Mouse (Mus musculus): ENCODE data around the gene Pigz. TPM values are rescaled to one million over a fixed set of nuclear protein-coding genes. Genes with fewer than 3 reads are reported as not detected.

The Pigz gene
- polyA plus RNA-seq, 1 experiment from 2014 or later: 1.4 TPM

DNA sequence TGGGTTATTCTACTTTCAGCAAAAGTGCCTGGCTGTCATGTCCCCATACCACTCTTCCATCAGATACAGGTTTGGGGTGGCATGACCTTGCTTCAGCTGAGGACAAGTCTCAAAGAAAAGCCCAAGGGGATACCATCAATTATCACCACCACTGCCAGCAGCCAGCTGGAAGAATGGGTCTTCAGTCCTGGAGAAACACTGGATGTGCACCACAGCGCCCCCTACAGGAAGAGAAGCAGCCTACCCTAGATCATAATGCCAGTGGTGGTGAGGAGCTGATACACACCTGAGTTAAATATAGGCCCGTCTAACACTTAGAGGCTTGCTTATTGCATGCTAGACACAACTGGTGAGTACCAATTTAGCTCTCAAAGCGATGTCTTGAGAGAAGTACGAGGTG is 28.3 kb upstream of the Pigz start:
- 80% methylated on average over 4 of the region's 4 CpGs for WGBS
- DNase-seq (ENCODE audit: low spot score): no peak
- no peak for ATAC-seq (ENCODE audit: insufficient read depth, low FRiP score, low TSS enrichment)

DNA sequence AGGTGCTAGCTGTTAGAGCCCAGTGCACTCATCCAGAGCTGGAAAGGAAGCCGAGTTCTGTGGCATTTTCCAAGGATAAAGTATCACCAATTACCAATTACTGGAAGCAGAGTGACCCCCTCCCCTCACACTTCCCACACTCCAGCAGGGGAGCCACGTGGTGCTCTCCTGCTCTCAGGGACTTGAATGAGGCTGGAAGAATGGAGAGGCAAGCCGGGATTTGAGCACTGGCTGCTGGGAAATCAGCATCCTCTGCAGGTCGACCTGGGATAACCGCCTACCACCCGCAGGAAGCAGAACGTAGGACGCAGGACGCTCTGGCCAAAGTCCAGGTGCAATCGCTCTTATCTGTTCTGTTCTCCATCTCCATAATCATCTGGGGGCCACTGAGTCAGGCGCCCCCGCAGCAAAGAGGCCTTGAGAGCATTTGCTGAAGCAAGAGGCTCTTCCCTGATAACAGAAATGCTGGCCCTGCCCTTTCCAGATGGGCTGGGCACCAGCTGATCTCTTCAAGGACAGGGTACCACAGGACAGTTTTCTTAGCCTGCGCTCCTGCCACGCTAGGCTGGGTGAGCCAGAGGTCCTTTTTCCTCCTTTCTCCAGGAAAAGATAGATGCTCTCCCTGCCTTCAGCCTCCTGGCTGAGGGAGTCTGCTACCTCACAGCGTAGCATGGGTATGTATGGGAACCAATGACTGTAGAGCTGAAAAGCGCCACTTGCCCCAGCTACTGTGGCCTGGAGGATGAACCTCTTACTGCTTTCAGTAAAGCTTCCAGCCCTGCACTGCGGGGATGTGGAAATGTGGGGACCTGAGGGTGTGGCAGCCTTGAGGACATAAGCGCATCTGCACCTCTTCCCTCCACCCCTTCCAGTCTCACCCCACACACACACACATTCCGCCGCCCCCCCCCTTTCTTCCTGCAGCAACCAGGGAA is 27.5 kb upstream of the Pigz start:
- Histone ChIP-seq H3K27ac (ENCODE audit: low read depth, low read length) (no peak overlapping the region), H3K4me2 (ENCODE audit: low read depth) (peak overlapping the region; percentile 28; the same call in 1 of the 2 replicates), H3K4me1 (ENCODE audit: control insufficient read depth, insufficient read depth, low read length) (no peaks in the 10 kb centered on the region), H3K27me3 (ENCODE audit: control insufficient read depth, insufficient read depth, low read length) (no peaks in the 10 kb centered on the region), H3K9ac (ENCODE audit: low read length) (no peak overlapping the region; the same call in 1 of the 2 replicates), H3K36me3 (ENCODE audit: control insufficient read depth, insufficient read depth, low read length) (no peaks in the 10 kb centered on the region), H3K9me3 (ENCODE audit: control insufficient read depth, low read length) (no peaks in the 10 kb centered on the region), H3K4me3 (ENCODE audit: low read depth, low read length) (no peak overlapping the region)
- 45% methylated on average over 20 of the region's 20 CpGs for WGBS
- DNase-seq (ENCODE audit: low spot score) (no peak), ATAC-seq (ENCODE audit: insufficient read depth, low FRiP score, low TSS enrichment) (no peak)

More for the DNA sequence above, 28.3 kb upstream of the Pigz start:
- H3K36me3 ChIP-seq (ENCODE audit: control insufficient read depth, insufficient read depth, low read length): no peaks in the 10 kb centered on the region
- H3K27me3 ChIP-seq (ENCODE audit: control insufficient read depth, insufficient read depth, low read length): no peaks in the 10 kb centered on the region
- H3K4me1 ChIP-seq (ENCODE audit: control insufficient read depth, insufficient read depth, low read length): no peaks in the 10 kb centered on the region
- H3K4me3 ChIP-seq (ENCODE audit: low read depth, low read length): no peak overlapping the region
- no peak overlapping the region for H3K27ac ChIP-seq (ENCODE audit: low read depth, low read length)
- H3K9ac ChIP-seq (ENCODE audit: low read length): no peak overlapping the region
- H3K4me2 ChIP-seq (ENCODE audit: low read depth): no peak overlapping the region
- no peaks in the 10 kb centered on the region for H3K9me3 ChIP-seq (ENCODE audit: control insufficient read depth, low read length)

DNA sequence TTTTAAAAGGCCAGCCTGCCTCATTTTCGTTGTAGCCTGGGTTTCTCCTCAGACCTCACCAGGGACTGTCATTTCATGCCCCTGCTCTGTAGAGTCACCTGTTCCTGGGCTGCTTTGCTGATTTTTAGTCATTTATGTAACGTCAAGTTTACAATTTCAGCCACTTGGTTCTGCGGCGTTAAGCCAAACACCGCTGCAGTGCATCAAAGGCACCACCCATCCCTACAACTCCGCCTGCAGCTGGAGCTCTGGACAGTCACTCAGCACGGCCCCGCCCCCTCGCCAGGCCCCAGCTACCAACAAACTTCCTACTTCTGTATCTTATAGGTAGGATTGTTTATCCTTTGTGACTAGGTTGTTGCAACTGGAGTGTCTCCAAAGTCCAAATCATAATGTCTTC is 26.8 kb upstream of the Pigz start:
- DNase-seq (ENCODE audit: low spot score) (no peak), ATAC-seq (ENCODE audit: insufficient read depth, low FRiP score, low TSS enrichment) (no peak)
- peak overlapping the region; percentile 32; the same call in 1 of the 2 replicates for H3K9ac ChIP-seq (ENCODE audit: low read length)
- no peak overlapping the region for H3K27ac ChIP-seq (ENCODE audit: low read depth, low read length)
- peak overlapping the region; percentile 28 for H3K4me2 ChIP-seq (ENCODE audit: low read depth)
- H3K4me3 ChIP-seq (ENCODE audit: low read depth, low read length): no peak overlapping the region
- H3K27me3 ChIP-seq (ENCODE audit: control insufficient read depth, insufficient read depth, low read length): no peaks in the 10 kb centered on the region
- H3K4me1 ChIP-seq (ENCODE audit: control insufficient read depth, insufficient read depth, low read length): no peaks in the 10 kb centered on the region
- no peaks in the 10 kb centered on the region for H3K9me3 ChIP-seq (ENCODE audit: control insufficient read depth, low read length)
- H3K36me3 ChIP-seq (ENCODE audit: control insufficient read depth, insufficient read depth, low read length): no peaks in the 10 kb centered on the region
- 12% methylated on average over 9 of the region's 9 CpGs for WGBS

DNA sequence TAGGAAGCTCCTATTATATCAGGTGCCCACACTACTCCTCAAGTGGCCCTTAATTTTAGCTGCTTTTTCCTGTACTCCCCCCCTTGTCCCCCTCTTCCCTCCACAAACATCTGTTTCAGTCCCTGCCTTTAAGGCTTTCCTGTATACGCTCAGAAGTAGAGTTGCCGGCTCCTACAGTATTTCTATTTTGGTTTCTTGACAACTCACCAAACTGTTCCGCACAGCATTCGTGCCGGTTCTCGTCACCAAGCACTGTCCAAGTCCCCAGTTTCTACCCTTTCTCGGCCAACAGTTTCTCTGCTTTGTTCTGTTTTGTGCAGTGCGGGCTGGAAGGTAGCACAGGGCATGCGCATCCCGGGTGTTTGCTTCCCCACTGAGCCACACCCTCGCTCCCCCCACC is 24.7 kb upstream of the Pigz start:
- Histone ChIP-seq H3K4me1 (ENCODE audit: control insufficient read depth, insufficient read depth, low read length) (no peaks in the 10 kb centered on the region), H3K4me2 (ENCODE audit: low read depth) (no peak overlapping the region), H3K36me3 (ENCODE audit: control insufficient read depth, insufficient read depth, low read length) (no peaks in the 10 kb centered on the region), H3K27me3 (ENCODE audit: control insufficient read depth, insufficient read depth, low read length) (no peaks in the 10 kb centered on the region), H3K4me3 (ENCODE audit: low read depth, low read length) (no peak overlapping the region), H3K9me3 (ENCODE audit: control insufficient read depth, low read length) (no peaks in the 10 kb centered on the region), H3K9ac (ENCODE audit: low read length) (no peak overlapping the region), H3K27ac (ENCODE audit: low read depth, low read length) (no peak overlapping the region)
- ATAC-seq (ENCODE audit: insufficient read depth, low FRiP score, low TSS enrichment) (no peak), DNase-seq (ENCODE audit: low spot score) (no peak)
- 61% methylated on average over 11 of the region's 11 CpGs for WGBS

DNA sequence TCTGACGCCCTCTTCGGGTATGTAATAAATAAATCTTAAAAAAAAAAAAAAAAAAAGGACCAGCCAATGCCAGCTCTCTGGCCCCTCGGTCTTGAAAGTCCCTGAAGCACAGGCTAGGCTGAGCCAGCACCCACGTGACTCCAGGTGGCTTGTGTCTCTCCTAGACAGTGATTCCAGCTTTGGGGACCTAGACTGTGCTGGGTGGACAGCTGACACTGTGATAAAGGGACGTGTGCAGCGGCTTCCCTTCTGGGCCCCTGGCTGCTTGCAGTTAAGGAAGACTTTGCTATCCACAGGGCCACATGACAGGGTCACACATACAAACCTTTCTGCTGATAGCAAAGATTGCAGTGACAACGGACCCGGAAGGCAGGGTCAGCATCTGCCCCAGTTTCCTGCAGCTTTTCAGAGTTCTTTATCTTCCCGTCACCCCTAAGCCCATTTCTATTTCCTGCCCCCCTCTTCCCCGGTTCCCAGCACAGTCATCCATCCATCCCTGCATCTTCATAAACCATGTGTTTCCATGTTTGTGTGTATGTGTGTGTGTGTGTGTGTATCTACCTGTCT is 23.3 kb upstream of the Pigz start:
- no peaks in the 10 kb centered on the region for H3K9me3 ChIP-seq (ENCODE audit: control insufficient read depth, low read length)
- no peak overlapping the region for H3K4me2 ChIP-seq (ENCODE audit: low read depth)
- no peak overlapping the region for H3K27ac ChIP-seq (ENCODE audit: low read depth, low read length)
- 78% methylated on average over 10 of the region's 10 CpGs for WGBS
- DNase-seq (ENCODE audit: low spot score): no peak
- no peak for ATAC-seq (ENCODE audit: insufficient read depth, low FRiP score, low TSS enrichment)
- H3K36me3 ChIP-seq (ENCODE audit: control insufficient read depth, insufficient read depth, low read length): no peaks in the 10 kb centered on the region
- H3K4me3 ChIP-seq (ENCODE audit: low read depth, low read length): no peak overlapping the region
- no peaks in the 10 kb centered on the region for H3K27me3 ChIP-seq (ENCODE audit: control insufficient read depth, insufficient read depth, low read length)
- no peaks in the 10 kb centered on the region for H3K4me1 ChIP-seq (ENCODE audit: control insufficient read depth, insufficient read depth, low read length)
- no peak overlapping the region for H3K9ac ChIP-seq (ENCODE audit: low read length)

DNA sequence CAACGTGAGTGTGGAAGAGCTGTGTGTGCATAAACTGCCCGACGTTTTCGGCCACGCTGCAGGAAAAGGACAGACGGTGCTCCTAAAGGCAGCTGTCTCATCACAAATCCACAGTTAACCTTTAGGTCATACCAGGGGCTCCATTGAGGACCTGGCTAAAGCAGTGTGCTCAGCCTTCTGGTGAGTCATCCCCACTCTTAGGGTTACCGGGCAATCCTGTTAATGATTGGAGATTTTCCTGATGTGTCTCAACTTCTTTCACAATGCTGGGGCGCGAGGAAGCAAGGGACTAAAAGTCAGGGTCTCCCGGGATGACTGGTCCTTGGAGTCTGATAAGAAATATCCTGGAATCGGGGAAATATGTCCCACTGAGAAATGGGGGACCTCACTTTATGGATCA is 15.9 kb upstream of the Pigz start:
- H3K4me2 ChIP-seq (ENCODE audit: low read depth): no peak overlapping the region
- H3K4me1 ChIP-seq (ENCODE audit: control insufficient read depth, insufficient read depth, low read length): no peaks in the 10 kb centered on the region
- no peak overlapping the region for H3K4me3 ChIP-seq (ENCODE audit: low read depth, low read length)
- no peaks in the 10 kb centered on the region for H3K27me3 ChIP-seq (ENCODE audit: control insufficient read depth, insufficient read depth, low read length)
- DNase-seq (ENCODE audit: low spot score) (no peak), ATAC-seq (ENCODE audit: insufficient read depth, low FRiP score, low TSS enrichment) (no peak)
- 76% methylated on average over 11 of the region's 11 CpGs for WGBS
- no peaks in the 10 kb centered on the region for H3K36me3 ChIP-seq (ENCODE audit: control insufficient read depth, insufficient read depth, low read length)
- H3K9ac ChIP-seq (ENCODE audit: low read length): no peak overlapping the region
- H3K9me3 ChIP-seq (ENCODE audit: control insufficient read depth, low read length): no peaks in the 10 kb centered on the region
- H3K27ac ChIP-seq (ENCODE audit: low read depth, low read length): no peak overlapping the region

DNA sequence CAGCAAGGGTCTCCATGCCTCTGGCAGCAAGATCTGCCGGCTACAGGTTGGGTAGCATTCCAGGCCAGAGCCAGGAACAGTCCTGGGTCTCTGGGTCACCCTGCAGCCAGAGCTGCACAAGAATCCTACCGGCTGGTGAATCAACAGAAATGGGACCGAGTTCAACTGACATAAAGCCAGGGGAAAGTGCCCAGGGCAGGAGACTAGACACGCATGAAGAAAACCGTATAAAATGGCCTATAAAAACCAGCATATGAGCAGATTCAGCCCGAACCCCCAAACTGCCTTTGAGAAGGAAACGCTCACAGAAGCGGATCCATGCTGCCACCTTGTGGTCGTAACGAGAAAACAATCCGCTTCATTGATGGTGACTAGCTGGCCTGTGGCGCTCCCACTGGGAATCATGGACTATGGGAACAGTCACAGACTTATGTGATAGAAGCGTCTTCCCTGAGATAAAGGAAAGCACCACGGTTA is 15.4 kb upstream of the Pigz start:
- no peaks in the 10 kb centered on the region for H3K36me3 ChIP-seq (ENCODE audit: control insufficient read depth, insufficient read depth, low read length)
- H3K9me3 ChIP-seq (ENCODE audit: control insufficient read depth, low read length): no peaks in the 10 kb centered on the region
- H3K27ac ChIP-seq (ENCODE audit: low read depth, low read length): no peak overlapping the region
- DNase-seq (ENCODE audit: low spot score) (peak; percentile 88), ATAC-seq (ENCODE audit: insufficient read depth, low FRiP score, low TSS enrichment) (no peak; the same call in 1 of the 2 replicates)
- no peaks in the 10 kb centered on the region for H3K4me1 ChIP-seq (ENCODE audit: control insufficient read depth, insufficient read depth, low read length)
- H3K27me3 ChIP-seq (ENCODE audit: control insufficient read depth, insufficient read depth, low read length): no peaks in the 10 kb centered on the region
- no peak overlapping the region for H3K4me3 ChIP-seq (ENCODE audit: low read depth, low read length)
- H3K4me2 ChIP-seq (ENCODE audit: low read depth): 0 out of 2 replicates have a peak overlapping the region, but pooled peaks have one; percentile 3
- H3K9ac ChIP-seq (ENCODE audit: low read length): no peak overlapping the region
- 5% methylated on average over 14 of the region's 14 CpGs for WGBS

DNA sequence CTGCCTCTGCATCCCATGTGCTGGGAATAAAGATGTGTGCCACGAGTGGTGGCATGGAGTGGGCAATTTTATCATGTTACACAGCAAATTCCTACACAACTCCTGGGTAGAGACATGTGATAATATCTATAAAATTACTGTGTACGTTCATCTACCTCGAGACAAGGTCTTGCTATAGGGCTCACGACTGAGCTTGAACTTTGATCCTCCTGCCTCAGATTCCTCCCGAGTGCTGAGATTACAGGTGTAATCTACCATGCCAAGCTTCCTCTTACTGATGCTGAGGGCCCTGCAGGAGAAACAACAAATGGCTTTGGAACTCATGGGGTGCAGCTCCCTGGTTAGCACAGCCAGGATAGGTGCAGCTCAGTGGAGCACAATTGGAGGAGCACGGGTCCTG is 9.3 kb upstream of the Pigz start:
- H3K4me1 ChIP-seq (ENCODE audit: control insufficient read depth, insufficient read depth, low read length): no peaks in the 10 kb centered on the region
- no peaks in the 10 kb centered on the region for H3K9me3 ChIP-seq (ENCODE audit: control insufficient read depth, low read length)
- no peak for ATAC-seq (ENCODE audit: insufficient read depth, low FRiP score, low TSS enrichment)
- H3K4me2 ChIP-seq (ENCODE audit: low read depth): no peak overlapping the region
- H3K27ac ChIP-seq (ENCODE audit: low read depth, low read length): no peak overlapping the region
- DNase-seq (ENCODE audit: low spot score): no peak
- H3K9ac ChIP-seq (ENCODE audit: low read length): no peak overlapping the region
- no peaks in the 10 kb centered on the region for H3K36me3 ChIP-seq (ENCODE audit: control insufficient read depth, insufficient read depth, low read length)
- no peaks in the 10 kb centered on the region for H3K27me3 ChIP-seq (ENCODE audit: control insufficient read depth, insufficient read depth, low read length)
- H3K4me3 ChIP-seq (ENCODE audit: low read depth, low read length): no peak overlapping the region
- 81% methylated on average over 6 of the region's 6 CpGs for WGBS
